Mouse (Mus musculus): ENCODE measurements around the gene Iqgap2. TPM values are rescaled to one million over a fixed set of nuclear protein-coding genes. Genes with fewer than 3 reads are reported as not detected.
A peak's percentile ranks its signal among the peaks of the same experiment; 100 is the strongest.

The Iqgap2 gene
- polyA plus RNA-seq, 1 experiment from 2014 or later: 31.5 TPM

DNA sequence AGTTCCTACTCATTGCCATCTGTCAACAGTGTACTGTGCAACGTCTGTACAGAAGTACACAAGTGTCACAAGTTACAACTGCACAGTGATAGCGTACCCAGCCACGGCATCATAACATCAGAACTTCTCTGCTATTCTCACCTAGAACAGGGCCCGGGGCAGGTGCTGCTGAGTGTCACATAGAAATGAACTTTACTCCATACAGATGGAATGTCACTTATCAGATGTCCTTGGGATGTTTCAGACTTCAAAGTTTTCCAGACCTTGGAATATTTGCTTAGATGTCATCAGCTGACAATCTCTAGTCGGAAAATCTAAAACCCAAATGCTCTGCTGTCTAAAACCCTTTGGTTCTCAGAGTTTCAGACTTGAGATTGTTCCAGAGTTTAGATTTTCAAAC lies 137.4 kb downstream of the Iqgap2 start:
- 68% methylated on average over 5 of the region's 5 CpGs for WGBS
- Histone ChIP-seq H3K4me2 (replicated peaks; ENCODE audit: low read depth) (no peak overlapping the region), H3K9ac (ENCODE audit: low read depth, low read length) (no peak overlapping the region), H3K27ac (ENCODE audit: low read depth, low read length) (no peak overlapping the region), H3K4me1 (replicated peaks; ENCODE audit: control insufficient read depth, insufficient read depth, low read length) (no peaks in the 10 kb centered on the region), H3K27me3 (replicated peaks; ENCODE audit: control insufficient read depth, insufficient read depth, low read length) (no peaks in the 10 kb centered on the region), H3K36me3 (ENCODE audit: control insufficient read depth, insufficient read depth) (0 out of 2 replicates have a peak, but pooled peaks cover 8% of the 10 kb centered on the region), H3K9me3 (ENCODE audit: control insufficient read depth) (no peaks in the 10 kb centered on the region), H3K4me3 (ENCODE audit: low read depth, low read length) (no peak overlapping the region)
- no peak for ATAC-seq
- no peak for TF ChIP-seq CTCF (IDR thresholded peaks at IDR 0.05; ENCODE audit: low read depth)

DNA sequence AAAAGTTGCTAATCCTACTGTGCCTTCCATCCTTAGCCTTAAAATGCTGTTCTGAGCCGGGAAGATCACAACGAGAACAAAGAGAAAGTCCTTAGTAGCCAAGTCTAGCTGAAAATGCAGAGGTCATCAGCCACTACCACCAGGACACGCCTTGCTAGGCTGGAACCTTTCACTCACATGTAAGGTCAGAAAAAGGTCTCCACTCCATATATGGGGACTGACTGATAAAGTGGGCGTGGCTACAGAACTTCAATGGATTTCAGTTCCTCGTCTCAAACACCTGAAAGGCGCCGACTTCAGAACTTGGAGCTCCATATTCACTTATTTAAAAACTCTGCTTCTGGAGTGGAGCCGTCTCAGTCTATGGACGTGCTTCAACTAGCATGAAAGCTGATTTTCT lies 139.3 kb downstream of the Iqgap2 start:
- H3K9me3 ChIP-seq (ENCODE audit: control insufficient read depth): no peaks in the 10 kb centered on the region
- H3K4me3 ChIP-seq (ENCODE audit: low read depth, low read length): no peak overlapping the region
- no peak for TF ChIP-seq CTCF (IDR thresholded peaks at IDR 0.05; ENCODE audit: low read depth)
- no peak overlapping the region for H3K27ac ChIP-seq (ENCODE audit: low read depth, low read length)
- H3K27me3 ChIP-seq (replicated peaks; ENCODE audit: control insufficient read depth, insufficient read depth, low read length): no peaks in the 10 kb centered on the region
- H3K9ac ChIP-seq (ENCODE audit: low read depth, low read length): no peak overlapping the region
- ATAC-seq: 0 out of 2 replicates have a peak, but pooled peaks have one; percentile 49
- 55% methylated on average over 9 of the region's 9 CpGs for WGBS
- H3K36me3 ChIP-seq (ENCODE audit: control insufficient read depth, insufficient read depth): 0 out of 2 replicates have a peak, but pooled peaks cover 8% of the 10 kb centered on the region
- no peaks in the 10 kb centered on the region for H3K4me1 ChIP-seq (replicated peaks; ENCODE audit: control insufficient read depth, insufficient read depth, low read length)
- no peak overlapping the region for H3K4me2 ChIP-seq (replicated peaks; ENCODE audit: low read depth)

DNA sequence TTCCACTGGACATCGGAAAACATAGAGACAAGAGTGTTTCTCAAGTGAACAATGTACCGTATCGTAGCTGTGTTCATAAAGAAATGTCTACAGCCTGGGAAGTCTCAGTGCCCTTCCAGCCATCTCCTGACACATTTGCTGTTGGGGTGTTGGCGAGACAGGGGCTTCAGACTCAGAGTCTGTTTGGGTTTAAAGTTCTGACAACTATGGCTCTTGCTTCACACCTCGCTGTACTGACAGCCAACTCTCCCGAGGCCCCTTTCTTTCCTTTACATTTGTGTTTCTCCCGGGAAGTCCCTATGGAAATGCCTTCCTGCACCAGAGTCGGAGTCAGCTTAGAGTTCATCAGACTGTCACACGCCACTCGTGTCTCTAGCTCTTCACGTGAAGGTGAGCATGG lies 144.2 kb downstream of the Iqgap2 start:
- H3K4me2 ChIP-seq (replicated peaks; ENCODE audit: low read depth): no peak overlapping the region
- TF ChIP-seq CTCF (IDR thresholded peaks at IDR 0.05; ENCODE audit: low read depth): no peak
- H3K4me3 ChIP-seq (ENCODE audit: low read depth, low read length): no peak overlapping the region
- H3K9ac ChIP-seq (ENCODE audit: low read depth, low read length): no peak overlapping the region
- no peaks in the 10 kb centered on the region for H3K27me3 ChIP-seq (replicated peaks; ENCODE audit: control insufficient read depth, insufficient read depth, low read length)
- H3K36me3 ChIP-seq (ENCODE audit: control insufficient read depth, insufficient read depth): 0 out of 2 replicates have a peak, but pooled peaks cover 8% of the 10 kb centered on the region
- no peak for ATAC-seq
- no peaks in the 10 kb centered on the region for H3K4me1 ChIP-seq (replicated peaks; ENCODE audit: control insufficient read depth, insufficient read depth, low read length)
- no peak overlapping the region for H3K27ac ChIP-seq (ENCODE audit: low read depth, low read length)
- 75% methylated on average over 11 of the region's 11 CpGs for WGBS
- no peaks in the 10 kb centered on the region for H3K9me3 ChIP-seq (ENCODE audit: control insufficient read depth)

DNA sequence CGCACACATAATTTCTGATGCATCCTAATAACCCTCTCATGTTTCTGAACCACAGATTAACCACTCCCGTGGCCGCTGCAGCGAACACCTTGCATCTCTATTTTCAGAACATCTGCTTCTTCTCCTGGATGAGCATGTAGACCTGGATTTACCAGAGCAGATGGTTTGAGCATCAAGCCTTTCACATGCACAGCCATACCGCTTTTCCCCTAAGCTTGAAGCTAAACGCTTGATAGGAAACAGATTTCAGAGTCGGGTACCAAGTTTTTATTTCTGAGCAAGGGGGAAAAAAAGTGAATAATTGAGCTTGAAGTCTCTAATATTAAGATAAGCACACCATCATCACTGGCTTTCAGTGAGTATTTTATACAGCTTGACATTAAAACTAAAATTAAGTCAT lies 144.6 kb downstream of the Iqgap2 start:
- no peak for ATAC-seq
- Histone ChIP-seq H3K4me1 (replicated peaks; ENCODE audit: control insufficient read depth, insufficient read depth, low read length) (no peaks in the 10 kb centered on the region), H3K27ac (ENCODE audit: low read depth, low read length) (no peak overlapping the region), H3K4me2 (replicated peaks; ENCODE audit: low read depth) (no peak overlapping the region), H3K4me3 (ENCODE audit: low read depth, low read length) (no peak overlapping the region), H3K36me3 (ENCODE audit: control insufficient read depth, insufficient read depth) (0 out of 2 replicates have a peak, but pooled peaks cover 8% of the 10 kb centered on the region), H3K9ac (ENCODE audit: low read depth, low read length) (no peak overlapping the region), H3K9me3 (ENCODE audit: control insufficient read depth) (no peaks in the 10 kb centered on the region), H3K27me3 (replicated peaks; ENCODE audit: control insufficient read depth, insufficient read depth, low read length) (no peaks in the 10 kb centered on the region)
- 69% methylated on average over 7 of the region's 7 CpGs for WGBS
- no peak for TF ChIP-seq CTCF (IDR thresholded peaks at IDR 0.05; ENCODE audit: low read depth)

DNA sequence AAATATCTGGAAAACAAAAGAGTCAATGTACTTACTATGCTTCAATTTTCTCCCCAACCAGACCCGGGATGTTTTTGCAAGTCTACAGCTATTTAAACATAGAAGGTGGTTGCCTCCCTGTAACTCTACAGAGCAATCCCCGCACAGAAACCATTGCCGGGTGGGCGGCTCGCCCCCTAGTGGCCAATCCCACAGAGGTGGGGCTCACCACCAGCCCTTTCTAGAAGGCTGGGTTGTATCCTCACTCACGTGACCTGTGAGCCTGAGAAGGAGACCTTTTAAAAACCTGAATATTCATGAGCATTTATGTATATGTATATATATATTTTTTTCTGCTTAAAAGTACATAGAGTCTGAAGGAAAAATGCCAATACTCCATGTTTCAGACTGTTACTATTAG lies 145.2 kb downstream of the Iqgap2 start:
- TF ChIP-seq CTCF (IDR thresholded peaks at IDR 0.05; ENCODE audit: low read depth): peak; percentile 80
- no peak overlapping the region for H3K9ac ChIP-seq (ENCODE audit: low read depth, low read length)
- 9% methylated on average over 6 of the region's 6 CpGs for WGBS
- peak overlapping the region; percentile 1; the same call in 1 of the 2 replicates for H3K4me2 ChIP-seq (replicated peaks; ENCODE audit: low read depth)
- H3K4me1 ChIP-seq (replicated peaks; ENCODE audit: control insufficient read depth, insufficient read depth, low read length): 0 out of 2 replicates have a peak, but pooled peaks cover 2% of the 10 kb centered on the region
- 0 out of 2 replicates have a peak, but pooled peaks cover 8% of the 10 kb centered on the region for H3K36me3 ChIP-seq (ENCODE audit: control insufficient read depth, insufficient read depth)
- no peak overlapping the region for H3K4me3 ChIP-seq (ENCODE audit: low read depth, low read length)
- ATAC-seq: no peak
- no peak overlapping the region for H3K27ac ChIP-seq (ENCODE audit: low read depth, low read length)
- no peaks in the 10 kb centered on the region for H3K27me3 ChIP-seq (replicated peaks; ENCODE audit: control insufficient read depth, insufficient read depth, low read length)
- H3K9me3 ChIP-seq (ENCODE audit: control insufficient read depth): no peaks in the 10 kb centered on the region

DNA sequence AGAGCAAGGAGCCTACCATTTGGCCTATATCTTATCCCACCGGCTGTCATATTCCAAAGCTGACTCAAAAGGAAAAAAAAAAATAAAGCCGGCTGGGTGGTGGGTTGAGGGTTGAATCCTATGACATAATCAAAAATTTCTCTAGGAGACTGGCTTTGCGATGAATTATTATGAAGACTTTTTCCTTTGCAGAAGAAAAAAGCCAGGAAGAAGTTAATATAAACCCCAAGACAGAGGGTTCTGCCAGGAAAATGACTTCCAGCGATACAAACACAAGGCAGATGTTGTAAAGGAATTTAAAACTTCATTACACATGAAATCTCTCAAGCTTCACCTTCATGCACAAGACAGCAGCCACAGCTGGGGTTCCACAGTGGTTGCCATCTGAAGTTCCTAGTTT lies 146.3 kb downstream of the Iqgap2 start:
- Histone ChIP-seq H3K4me2 (replicated peaks; ENCODE audit: low read depth) (no peak overlapping the region), H3K27ac (ENCODE audit: low read depth, low read length) (no peak overlapping the region), H3K4me1 (replicated peaks; ENCODE audit: control insufficient read depth, insufficient read depth, low read length) (0 out of 2 replicates have a peak, but pooled peaks cover 2% of the 10 kb centered on the region), H3K9me3 (ENCODE audit: control insufficient read depth) (no peaks in the 10 kb centered on the region), H3K36me3 (ENCODE audit: control insufficient read depth, insufficient read depth) (0 out of 2 replicates have a peak, but pooled peaks cover 8% of the 10 kb centered on the region), H3K27me3 (replicated peaks; ENCODE audit: control insufficient read depth, insufficient read depth, low read length) (no peaks in the 10 kb centered on the region), H3K9ac (ENCODE audit: low read depth, low read length) (no peak overlapping the region), H3K4me3 (ENCODE audit: low read depth, low read length) (no peak overlapping the region)
- 70% methylated on average over 4 of the region's 4 CpGs for WGBS
- ATAC-seq: no peak
- TF ChIP-seq CTCF (IDR thresholded peaks at IDR 0.05; ENCODE audit: low read depth): no peak
